Mouse (Mus musculus): Measurements from ENCODE around the gene Yod1. TPM values are rescaled to one million over a fixed set of nuclear protein-coding genes. Genes with fewer than 3 reads are reported as not detected.

Yod1 gene
- polyA plus RNA-seq, 1 experiment from 2014 or later, result 11.5 TPM

DNA sequence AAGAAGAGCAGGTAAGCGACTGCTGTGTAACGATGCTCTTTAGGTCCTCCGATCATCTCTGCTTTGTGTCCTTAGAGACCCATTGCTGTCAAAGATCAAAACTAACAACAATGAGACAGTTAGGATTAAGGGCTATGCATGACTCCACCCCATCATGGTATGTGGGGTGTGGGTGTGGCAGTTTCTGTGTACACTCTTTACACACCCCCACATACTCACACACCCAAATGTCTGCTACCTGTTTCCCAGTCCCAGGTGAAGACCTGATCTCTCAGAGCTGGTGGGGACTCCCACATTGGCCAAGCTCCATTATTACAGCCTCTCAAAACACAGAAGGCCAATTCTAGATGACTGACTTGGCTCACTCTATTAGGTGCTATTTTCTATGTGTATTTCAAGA, 28.5 kb downstream of the Yod1 start:
- H3K4me1 ChIP-seq, result peaks cover 4% of the 10 kb centered on the region; the same call in 1 of the 2 replicates
- no peak for ATAC-seq (ENCODE audit: insufficient number of reproducible peaks, low FRiP score, low TSS enrichment, low read depth)

DNA sequence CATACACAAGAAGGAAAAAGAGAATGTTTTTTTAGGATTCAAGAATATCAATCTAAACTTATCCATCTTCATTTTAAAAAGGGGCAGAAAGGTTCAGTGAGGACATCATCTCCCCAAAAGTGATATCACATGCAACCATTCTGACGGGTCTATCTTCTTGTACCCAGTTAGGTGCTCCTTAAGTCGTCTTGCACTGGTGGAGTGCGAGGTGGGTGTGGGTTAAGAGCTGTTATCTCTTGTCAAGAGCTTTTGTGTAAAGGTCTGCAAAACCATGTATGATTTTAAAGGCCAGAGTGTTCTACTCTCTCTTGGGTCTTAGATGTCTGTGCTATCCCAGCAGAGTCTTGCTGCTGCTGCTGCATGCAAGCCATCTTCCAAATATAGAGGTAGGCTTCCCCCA, 29.7 kb downstream of the Yod1 start:
- Histone ChIP-seq H3K27ac (no peak overlapping the region), H3K4me1 (no peaks in the 10 kb centered on the region), H3K27me3 (no peaks in the 10 kb centered on the region), H3K9ac (no peak overlapping the region), H3K4me3 (no peak overlapping the region), H3K36me3 (no peaks in the 10 kb centered on the region), H3K9me3 (no peaks in the 10 kb centered on the region), H3K4me2 (no peak overlapping the region)
- no peak for ATAC-seq (ENCODE audit: insufficient number of reproducible peaks, low FRiP score, low TSS enrichment, low read depth)
- WGBS, result 87% methylated on average over 3 of the region's 3 CpGs

More for the DNA sequence above, 28.5 kb downstream of the Yod1 start:
- WGBS, result 81% methylated on average over 3 of the region's 3 CpGs
- H3K9me3 ChIP-seq, result no peaks in the 10 kb centered on the region
- no peak overlapping the region for H3K4me2 ChIP-seq
- H3K27me3 ChIP-seq, result no peaks in the 10 kb centered on the region
- H3K4me3 ChIP-seq, result no peak overlapping the region
- H3K27ac ChIP-seq, result no peak overlapping the region
- H3K36me3 ChIP-seq, result no peaks in the 10 kb centered on the region
- no peak overlapping the region for H3K9ac ChIP-seq

DNA sequence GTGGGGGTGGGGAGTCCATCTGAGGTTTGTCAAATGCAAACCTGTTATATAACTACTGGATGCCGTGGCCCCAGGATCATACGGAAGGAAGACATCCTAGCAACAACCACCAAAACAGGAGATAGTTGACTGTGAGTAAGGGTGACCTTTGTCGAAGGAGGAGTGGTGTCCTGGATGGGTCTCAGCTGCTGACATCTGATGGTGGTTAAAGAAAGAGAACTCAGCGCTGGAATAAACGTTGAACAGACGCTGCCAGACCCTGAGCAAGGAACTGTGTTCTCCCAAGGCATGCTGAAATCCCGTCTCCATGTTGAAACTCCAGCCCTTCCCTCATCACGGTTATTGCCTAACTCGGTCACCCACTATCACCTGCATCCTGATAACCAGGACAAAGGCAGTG, 42.6 kb downstream of the Yod1 start:
- no peak overlapping the region for H3K9ac ChIP-seq
- H3K4me2 ChIP-seq, result no peak overlapping the region
- H3K27ac ChIP-seq, result no peak overlapping the region
- 69% methylated on average over 9 of the region's 9 CpGs for WGBS
- no peaks in the 10 kb centered on the region for H3K27me3 ChIP-seq
- H3K4me3 ChIP-seq, result no peak overlapping the region
- no peak for ATAC-seq (ENCODE audit: insufficient number of reproducible peaks, low FRiP score, low TSS enrichment, low read depth)
- no peaks in the 10 kb centered on the region for H3K9me3 ChIP-seq
- no peaks in the 10 kb centered on the region for H3K4me1 ChIP-seq
- no peaks in the 10 kb centered on the region for H3K36me3 ChIP-seq

GRCm38 (mm10) chr1:130761597-130761996, 44.5 kb downstream of the Yod1 start:
- WGBS, result 62% methylated on average over 1 of the region's 1 CpGs
- ATAC-seq (ENCODE audit: insufficient number of reproducible peaks, low FRiP score, low TSS enrichment, low read depth), result no peak
- no peak overlapping the region for H3K4me2 ChIP-seq
- H3K4me3 ChIP-seq, result no peak overlapping the region
- H3K9me3 ChIP-seq, result no peaks in the 10 kb centered on the region
- H3K27me3 ChIP-seq, result no peaks in the 10 kb centered on the region
- no peaks in the 10 kb centered on the region for H3K4me1 ChIP-seq
- no peaks in the 10 kb centered on the region for H3K36me3 ChIP-seq
- H3K27ac ChIP-seq, result no peak overlapping the region
- no peak overlapping the region for H3K9ac ChIP-seq

- no peak overlapping the region for H3K4me2 ChIP-seq
- H3K9ac ChIP-seq, result no peak overlapping the region
- no peak overlapping the region for H3K27ac ChIP-seq
- H3K4me1 ChIP-seq, result no peaks in the 10 kb centered on the region
- WGBS, result 79% methylated on average over 3 of the region's 3 CpGs
- H3K36me3 ChIP-seq, result no peaks in the 10 kb centered on the region
- no peak overlapping the region for H3K4me3 ChIP-seq
- ATAC-seq (ENCODE audit: insufficient number of reproducible peaks, low FRiP score, low TSS enrichment, low read depth), result no peak
- no peaks in the 10 kb centered on the region for H3K27me3 ChIP-seq
- no peaks in the 10 kb centered on the region for H3K9me3 ChIP-seq
Measured at GRCm38 (mm10) chr1:130762045-130762760, 45.1 kb downstream of the Yod1 start.

DNA sequence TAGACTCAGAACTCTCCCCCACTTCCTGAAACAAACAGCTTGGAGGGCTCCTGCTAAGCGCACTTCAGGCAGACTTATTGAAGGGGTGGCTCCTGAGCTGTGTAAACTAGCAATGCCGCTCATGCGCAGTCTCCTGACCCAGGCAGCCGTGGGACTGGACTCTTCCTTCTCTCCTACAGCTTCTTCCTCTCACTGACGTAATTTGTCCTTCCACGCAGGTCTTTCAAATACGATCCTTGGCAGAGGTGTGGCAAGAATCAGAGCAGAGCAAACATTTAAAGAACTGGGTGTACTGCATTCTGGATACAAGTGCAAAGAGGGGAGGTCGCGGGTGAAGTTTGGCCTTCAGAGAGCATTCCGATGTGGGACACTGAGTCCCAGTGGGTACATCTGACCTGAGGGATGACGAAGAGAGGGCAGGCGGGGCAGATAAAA, 46.9 kb downstream of the Yod1 start:
- H3K4me3 ChIP-seq, result no peak overlapping the region
- no peak for ATAC-seq (ENCODE audit: insufficient number of reproducible peaks, low FRiP score, low TSS enrichment, low read depth)

DNA sequence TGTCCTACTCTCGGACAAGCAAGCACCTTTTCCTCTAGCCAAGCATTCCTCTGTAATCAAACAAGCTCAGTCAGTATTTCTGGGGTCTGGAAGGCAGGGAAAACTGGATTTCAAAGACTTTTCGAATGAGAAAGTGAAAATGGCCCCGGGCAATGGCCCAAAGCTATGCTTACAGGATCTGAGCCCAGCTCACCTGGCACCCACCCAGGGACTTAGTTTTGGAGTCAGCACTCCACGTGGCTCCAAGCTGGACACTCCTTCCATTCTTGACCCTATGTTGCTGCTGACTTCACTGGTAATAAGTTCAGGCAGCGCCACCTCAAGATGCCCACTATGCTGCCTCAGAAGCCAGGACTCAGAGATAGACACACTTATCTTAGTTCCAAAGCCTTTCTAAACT, 49.9 kb downstream of the Yod1 start:
- no peak overlapping the region for H3K4me2 ChIP-seq
- 77% methylated on average over 5 of the region's 5 CpGs for WGBS
- H3K4me3 ChIP-seq, result no peak overlapping the region
- no peak overlapping the region for H3K27ac ChIP-seq
- H3K36me3 ChIP-seq, result no peaks in the 10 kb centered on the region
- ATAC-seq (ENCODE audit: insufficient number of reproducible peaks, low FRiP score, low TSS enrichment, low read depth), result no peak
- H3K9me3 ChIP-seq, result no peaks in the 10 kb centered on the region
- no peaks in the 10 kb centered on the region for H3K4me1 ChIP-seq
- H3K27me3 ChIP-seq, result no peaks in the 10 kb centered on the region
- H3K9ac ChIP-seq, result no peak overlapping the region

More for the DNA sequence above, 46.9 kb downstream of the Yod1 start:
- WGBS, result 83% methylated on average over 12 of the region's 12 CpGs
- no peaks in the 10 kb centered on the region for H3K36me3 ChIP-seq
- no peaks in the 10 kb centered on the region for H3K9me3 ChIP-seq
- no peak overlapping the region for H3K4me2 ChIP-seq
- no peaks in the 10 kb centered on the region for H3K27me3 ChIP-seq
- H3K4me1 ChIP-seq, result no peaks in the 10 kb centered on the region
- no peak overlapping the region for H3K9ac ChIP-seq
- no peak overlapping the region for H3K27ac ChIP-seq

GRCm38 (mm10) chr1:130769925-130770324, 52.8 kb downstream of the Yod1 start:
- no peaks in the 10 kb centered on the region for H3K9me3 ChIP-seq
- no peak overlapping the region for H3K4me2 ChIP-seq
- no peak overlapping the region for H3K9ac ChIP-seq
- H3K4me3 ChIP-seq, result no peak overlapping the region
- peak overlapping the region; percentile 22; the same call in 1 of the 2 replicates for H3K27ac ChIP-seq
- no peaks in the 10 kb centered on the region for H3K4me1 ChIP-seq
- no peak for ATAC-seq (ENCODE audit: insufficient number of reproducible peaks, low FRiP score, low TSS enrichment, low read depth)
- no peaks in the 10 kb centered on the region for H3K27me3 ChIP-seq
- H3K36me3 ChIP-seq, result no peaks in the 10 kb centered on the region
- 81% methylated on average over 2 of the region's 2 CpGs for WGBS

GRCm38 (mm10) chr1:130770487-130770886, 53.4 kb downstream of the Yod1 start:
- Histone ChIP-seq H3K27ac (peak overlapping the region; percentile 22; the same call in 1 of the 2 replicates), H3K9me3 (no peaks in the 10 kb centered on the region), H3K36me3 (no peaks in the 10 kb centered on the region), H3K9ac (no peak overlapping the region), H3K4me3 (no peak overlapping the region), H3K27me3 (no peaks in the 10 kb centered on the region), H3K4me2 (no peak overlapping the region), H3K4me1 (no peaks in the 10 kb centered on the region)
- 65% methylated on average over 4 of the region's 4 CpGs for WGBS
- peak; percentile 35; the same call in 1 of the 2 replicates for ATAC-seq (ENCODE audit: insufficient number of reproducible peaks, low FRiP score, low TSS enrichment, low read depth)

DNA sequence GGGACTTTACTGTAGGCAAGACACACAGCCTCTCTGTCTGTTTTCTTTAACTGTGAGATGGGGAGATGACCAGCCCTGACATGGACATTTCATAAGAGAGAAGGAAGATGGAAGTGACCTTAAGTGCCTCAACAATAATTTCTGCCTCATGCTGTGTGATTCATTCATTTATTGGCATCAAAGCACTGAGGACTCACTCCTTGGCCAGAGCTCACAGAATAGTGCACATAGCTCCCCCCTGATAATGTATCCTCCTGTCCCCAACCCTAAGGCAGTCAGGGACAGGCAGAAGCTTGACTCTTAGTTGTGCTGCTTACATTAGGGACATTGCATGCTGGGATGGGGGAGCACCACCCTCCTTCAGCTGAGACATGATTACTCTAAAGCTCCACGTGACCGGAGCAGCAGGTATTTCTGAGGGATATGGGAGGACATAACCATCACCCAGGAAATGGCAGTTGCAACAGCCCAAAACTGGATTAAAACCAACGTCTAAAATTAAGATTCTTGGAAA, 53.9 kb downstream of the Yod1 start:
- H3K36me3 ChIP-seq, result no peaks in the 10 kb centered on the region
- no peaks in the 10 kb centered on the region for H3K4me1 ChIP-seq
- H3K9me3 ChIP-seq, result no peaks in the 10 kb centered on the region
- no peak overlapping the region for H3K4me3 ChIP-seq
- H3K27me3 ChIP-seq, result no peaks in the 10 kb centered on the region
- no peak overlapping the region for H3K9ac ChIP-seq
- ATAC-seq (ENCODE audit: insufficient number of reproducible peaks, low FRiP score, low TSS enrichment, low read depth), result 0 out of 2 replicates have a peak, but pooled peaks have one; percentile 55
- 49% methylated on average over 3 of the region's 3 CpGs for WGBS
- no peak overlapping the region for H3K4me2 ChIP-seq
- no peak overlapping the region for H3K27ac ChIP-seq

Data from limb, embryonic 15.5 days (tissue).